Mouse (Mus musculus): ENCODE measurements at regions not wholly inside any gene's neighbourhood (a gene's known extent, or its start where the extent isn't known, plus 50 kb on each side); places are given as distances from the start of the nearest gene placed in this dataset.

GRCm38 (mm10) chr8:36018993-36019753 is 253.6 kb downstream of the Gm19410 start:
- TF ChIP-seq CTCF (conservative IDR thresholded peaks at IDR 0.05; ENCODE audit: insufficient read depth, insufficient read length, low read depth, low read length) (no peak), POLR2A (IDR thresholded peaks at IDR 0.05; ENCODE audit: low read depth, low read length) (no peak)
